Mouse (Mus musculus): ENCODE data around the gene Tmco5. TPM values are rescaled to one million over a fixed set of nuclear protein-coding genes. Genes with fewer than 3 reads are reported as not detected.
"Not testable (repeated sequence)": the region's sequence is repeated elsewhere in the genome, so short reads cannot be mapped to it uniquely, and the experiment has no call there.

Tmco5 gene
- polyA plus RNA-seq, 1 experiment from 2014 or later = not detected

DNA sequence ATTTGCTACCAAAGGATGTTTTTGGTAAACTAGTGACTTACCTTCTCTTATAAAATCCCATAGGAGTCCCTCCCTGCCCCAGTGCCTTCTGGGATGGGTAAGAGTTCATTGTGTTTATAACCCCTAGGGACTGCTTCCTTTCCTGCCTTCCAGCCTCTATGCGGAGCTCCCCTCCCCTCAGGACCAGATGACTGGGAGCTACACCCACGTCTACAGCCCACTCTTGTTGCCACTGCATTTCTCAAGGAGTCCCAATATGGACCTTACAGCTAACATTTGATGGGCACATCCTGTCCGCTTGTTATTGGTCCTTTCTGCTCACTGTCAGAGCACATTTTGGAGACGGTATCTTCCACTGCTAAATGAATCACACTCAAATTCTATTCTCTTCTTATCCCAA is 36.1 kb downstream of the Tmco5 start:
- no peak overlapping the region for H3K4me3 ChIP-seq (ENCODE audit: low read length)
- H3K36me3 ChIP-seq (ENCODE audit: control insufficient read depth, insufficient read depth, low read length) = no peaks in the 10 kb centered on the region
- no peaks in the 10 kb centered on the region for H3K9me3 ChIP-seq (ENCODE audit: control insufficient read depth, low read length)
- 72% methylated on average over 4 of the region's 4 CpGs for WGBS
- H3K27me3 ChIP-seq (ENCODE audit: control insufficient read depth, insufficient read depth, low read length) = no peaks in the 10 kb centered on the region
- no peak overlapping the region for H3K27ac ChIP-seq (ENCODE audit: low read depth, low read length)
- H3K4me1 ChIP-seq (ENCODE audit: control insufficient read depth, insufficient read depth, low read length) = no peaks in the 10 kb centered on the region
- no peak overlapping the region for H3K9ac ChIP-seq (ENCODE audit: low read depth, low read length)
- no peak for ATAC-seq (ENCODE audit: low FRiP score, low TSS enrichment)
- H3K4me2 ChIP-seq (replicated peaks; ENCODE audit: low read depth, low read length) = no peak overlapping the region

DNA sequence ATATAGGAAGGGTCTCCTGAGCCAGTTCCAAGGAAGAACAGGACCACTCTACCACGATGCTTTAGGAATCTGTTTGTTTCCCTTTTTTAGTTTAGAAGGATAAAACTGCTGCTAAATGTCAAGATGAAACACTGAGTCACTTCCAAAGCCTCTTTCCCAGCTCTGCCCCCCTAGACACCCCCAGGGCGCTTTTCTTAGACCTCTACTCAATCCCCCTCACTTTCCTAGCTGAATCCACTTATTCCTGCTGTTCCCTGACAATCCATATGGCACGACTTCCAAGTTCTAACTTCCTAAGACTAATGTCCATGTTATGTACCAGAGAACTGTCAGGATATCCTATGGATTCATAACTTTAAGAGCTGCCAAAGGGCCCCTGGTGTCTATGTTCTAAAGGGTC is 40.1 kb downstream of the Tmco5 start:
- Histone ChIP-seq H3K4me3 (ENCODE audit: low read length) (no peak overlapping the region), H3K9me3 (ENCODE audit: control insufficient read depth, low read length) (peaks cover 3% of the 10 kb centered on the region; the same call in 1 of the 2 replicates), H3K27me3 (ENCODE audit: control insufficient read depth, insufficient read depth, low read length) (no peaks in the 10 kb centered on the region), H3K9ac (ENCODE audit: low read depth, low read length) (no peak overlapping the region), H3K36me3 (ENCODE audit: control insufficient read depth, insufficient read depth, low read length) (no peaks in the 10 kb centered on the region), H3K4me1 (ENCODE audit: control insufficient read depth, insufficient read depth, low read length) (no peaks in the 10 kb centered on the region), H3K4me2 (replicated peaks; ENCODE audit: low read depth, low read length) (no peak overlapping the region), H3K27ac (ENCODE audit: low read depth, low read length) (no peak overlapping the region)
- no peak for ATAC-seq (ENCODE audit: low FRiP score, low TSS enrichment)
- 80% methylated on average over 3 of the region's 3 CpGs for WGBS

DNA sequence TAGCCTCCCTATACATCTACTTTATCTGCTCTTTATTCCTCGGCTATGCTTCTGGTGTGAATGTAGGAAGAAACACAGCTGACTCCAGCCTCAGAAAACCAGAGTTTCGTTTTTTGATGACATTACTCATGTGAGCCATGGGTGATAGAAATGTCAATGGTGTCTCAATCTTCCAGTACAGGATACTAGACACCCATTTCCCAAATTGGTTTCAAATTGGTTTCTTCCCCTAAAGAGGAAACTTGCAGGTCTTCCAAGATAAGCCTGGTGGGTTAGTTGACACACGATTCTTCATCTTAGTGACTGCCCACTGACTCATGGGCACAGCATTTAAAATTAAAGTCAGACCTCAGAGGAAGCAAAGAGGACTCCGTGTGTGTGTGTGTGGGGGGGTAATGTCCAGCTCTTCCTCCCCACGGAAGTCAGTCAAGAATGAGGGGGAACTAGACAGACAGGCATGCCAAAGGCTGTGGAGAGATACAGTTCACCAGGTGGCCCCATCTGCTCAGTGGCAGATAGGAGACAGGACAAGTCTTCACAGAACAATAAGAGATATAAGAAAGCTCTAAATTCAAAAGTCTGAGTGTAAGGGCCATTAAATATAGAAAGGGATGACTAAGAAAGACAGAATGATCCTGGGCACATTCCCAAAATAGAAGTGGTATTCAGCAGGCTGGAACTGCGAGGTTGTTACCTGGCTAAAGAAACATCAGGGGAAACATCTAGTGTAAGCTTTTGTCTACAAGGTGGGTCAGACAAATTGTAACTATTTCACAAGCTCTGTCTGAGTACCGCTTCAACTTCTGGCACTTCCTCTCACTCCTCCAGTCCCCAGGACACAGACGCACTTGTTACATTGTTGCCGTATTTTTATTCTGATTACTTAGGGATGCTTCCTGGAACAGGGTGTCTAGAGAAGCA is 44.3 kb downstream of the Tmco5 start:
- Histone ChIP-seq H3K9ac (ENCODE audit: low read depth, low read length) (no peak overlapping the region), H3K27me3 (ENCODE audit: control insufficient read depth, insufficient read depth, low read length) (no peaks in the 10 kb centered on the region), H3K4me3 (ENCODE audit: low read length) (no peak overlapping the region), H3K4me1 (ENCODE audit: control insufficient read depth, insufficient read depth, low read length) (no peaks in the 10 kb centered on the region), H3K27ac (ENCODE audit: low read depth, low read length) (no peak overlapping the region), H3K36me3 (ENCODE audit: control insufficient read depth, insufficient read depth, low read length) (no peaks in the 10 kb centered on the region), H3K9me3 (ENCODE audit: control insufficient read depth, low read length) (peaks cover 3% of the 10 kb centered on the region; the same call in 1 of the 2 replicates), H3K4me2 (replicated peaks; ENCODE audit: low read depth, low read length) (no peak overlapping the region)
- no peak for ATAC-seq (ENCODE audit: low FRiP score, low TSS enrichment)
- 68% methylated on average over 9 of the region's 9 CpGs for WGBS

DNA sequence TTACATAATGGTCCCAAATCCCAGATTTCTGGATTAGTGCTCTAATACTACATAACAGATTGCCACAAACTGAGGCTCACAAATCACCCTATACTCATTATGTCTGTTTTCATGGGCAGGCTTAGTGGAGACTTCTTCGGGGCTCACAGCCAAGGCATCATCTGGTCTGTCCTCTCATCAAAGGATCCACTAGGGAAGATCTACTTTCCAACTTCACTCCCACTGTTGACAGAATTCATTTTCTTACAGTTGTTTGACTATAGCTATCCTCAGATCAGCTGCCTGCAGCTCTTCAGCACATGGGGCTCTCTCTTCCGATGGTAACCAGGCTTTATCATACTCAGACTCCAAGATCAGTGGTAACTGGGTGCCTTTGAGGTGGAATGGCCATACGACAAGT is 45.2 kb downstream of the Tmco5 start:
- H3K4me3 ChIP-seq (ENCODE audit: low read length) = no peak overlapping the region

DNA sequence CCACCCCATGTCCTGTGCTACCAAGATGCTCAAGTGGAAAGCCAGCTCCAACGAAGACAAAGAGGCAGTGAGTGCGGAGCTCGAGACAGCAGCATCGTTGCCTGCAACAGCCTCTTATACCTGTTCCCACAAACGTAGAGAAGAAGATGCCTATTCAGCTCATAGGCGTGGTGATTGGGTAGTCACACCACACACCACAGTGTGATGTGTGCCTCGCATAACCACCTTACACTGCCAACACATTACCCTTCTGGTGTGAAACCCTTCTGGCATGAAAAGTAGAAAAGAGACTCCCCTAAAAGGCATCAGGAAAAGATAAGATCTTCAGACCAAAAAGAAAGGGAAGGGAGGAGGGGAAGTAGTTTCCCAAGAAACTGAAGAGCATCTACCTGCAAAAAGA is 45.8 kb downstream of the Tmco5 start:
- no peak overlapping the region for H3K4me2 ChIP-seq (replicated peaks; ENCODE audit: low read depth, low read length)
- H3K4me1 ChIP-seq (ENCODE audit: control insufficient read depth, insufficient read depth, low read length) = no peaks in the 10 kb centered on the region
- no peak for ATAC-seq (ENCODE audit: low FRiP score, low TSS enrichment)
- H3K4me3 ChIP-seq (ENCODE audit: low read length) = no peak overlapping the region
- WGBS = 85% methylated on average over 7 of the region's 7 CpGs
- peaks cover 3% of the 10 kb centered on the region; the same call in 1 of the 2 replicates for H3K9me3 ChIP-seq (ENCODE audit: control insufficient read depth, low read length)
- H3K36me3 ChIP-seq (ENCODE audit: control insufficient read depth, insufficient read depth, low read length) = no peaks in the 10 kb centered on the region
- H3K27ac ChIP-seq (ENCODE audit: low read depth, low read length) = no peak overlapping the region
- H3K27me3 ChIP-seq (ENCODE audit: control insufficient read depth, insufficient read depth, low read length) = no peaks in the 10 kb centered on the region
- no peak overlapping the region for H3K9ac ChIP-seq (ENCODE audit: low read depth, low read length)

More for the DNA sequence above, 45.2 kb downstream of the Tmco5 start:
- ATAC-seq (ENCODE audit: low FRiP score, low TSS enrichment) = no peak
- no peaks in the 10 kb centered on the region for H3K27me3 ChIP-seq (ENCODE audit: control insufficient read depth, insufficient read depth, low read length)
- no peak overlapping the region for H3K9ac ChIP-seq (ENCODE audit: low read depth, low read length)
- 88% methylated on average over 3 of the region's 3 CpGs for WGBS
- H3K4me2 ChIP-seq (replicated peaks; ENCODE audit: low read depth, low read length) = no peak overlapping the region
- peaks cover 3% of the 10 kb centered on the region; the same call in 1 of the 2 replicates for H3K9me3 ChIP-seq (ENCODE audit: control insufficient read depth, low read length)
- no peaks in the 10 kb centered on the region for H3K36me3 ChIP-seq (ENCODE audit: control insufficient read depth, insufficient read depth, low read length)
- H3K4me1 ChIP-seq (ENCODE audit: control insufficient read depth, insufficient read depth, low read length) = no peaks in the 10 kb centered on the region
- no peak overlapping the region for H3K27ac ChIP-seq (ENCODE audit: low read depth, low read length)

DNA sequence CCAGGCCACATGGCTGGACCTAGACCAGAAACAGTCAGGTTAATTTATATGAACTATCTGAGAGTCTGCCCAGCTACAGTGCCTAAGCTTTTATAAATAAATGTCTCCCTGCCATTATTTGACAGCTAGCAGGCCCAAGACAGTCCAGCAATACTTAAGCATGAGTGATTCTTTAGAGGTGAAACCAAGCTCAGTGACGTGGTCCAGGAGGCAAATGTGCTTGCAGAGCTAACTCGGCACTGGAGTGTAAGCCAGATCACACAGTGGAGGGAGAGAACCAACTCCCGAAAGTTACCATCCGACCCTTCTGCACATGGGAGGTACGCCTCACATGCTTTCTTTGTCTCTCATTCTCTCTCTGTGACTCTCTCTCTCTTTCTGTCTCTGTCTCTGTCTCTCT is 46.7 kb downstream of the Tmco5 start:
- 65% methylated on average over 5 of the region's 5 CpGs for WGBS
- H3K4me2 ChIP-seq (replicated peaks; ENCODE audit: low read depth, low read length) = no peak overlapping the region
- no peaks in the 10 kb centered on the region for H3K4me1 ChIP-seq (ENCODE audit: control insufficient read depth, insufficient read depth, low read length)
- H3K27ac ChIP-seq (ENCODE audit: low read depth, low read length) = no peak overlapping the region
- no peak overlapping the region for H3K4me3 ChIP-seq (ENCODE audit: low read length)
- H3K36me3 ChIP-seq (ENCODE audit: control insufficient read depth, insufficient read depth, low read length) = no peaks in the 10 kb centered on the region
- H3K9me3 ChIP-seq (ENCODE audit: control insufficient read depth, low read length) = peaks cover 3% of the 10 kb centered on the region; the same call in 1 of the 2 replicates
- ATAC-seq (ENCODE audit: low FRiP score, low TSS enrichment) = no peak
- no peak overlapping the region for H3K9ac ChIP-seq (ENCODE audit: low read depth, low read length)
- no peaks in the 10 kb centered on the region for H3K27me3 ChIP-seq (ENCODE audit: control insufficient read depth, insufficient read depth, low read length)

DNA sequence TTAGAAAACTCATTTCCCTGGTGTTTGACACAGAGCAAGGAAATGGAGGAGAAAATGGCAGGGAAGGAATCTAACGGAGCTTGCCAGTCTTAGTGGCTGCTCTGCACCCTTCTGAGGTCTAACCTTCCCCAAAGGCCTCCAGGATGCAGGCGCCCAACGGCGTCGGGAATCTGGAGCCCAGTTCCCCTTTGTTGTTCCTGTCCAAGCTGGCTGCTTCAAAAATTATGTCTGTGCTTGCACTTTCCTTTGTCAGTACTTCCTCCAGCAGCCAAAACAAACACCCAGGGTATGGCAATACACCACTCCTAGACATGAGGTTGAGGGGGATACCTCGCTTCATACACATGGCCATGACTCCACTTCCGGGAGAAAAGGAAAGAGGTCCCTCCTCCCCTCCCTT is 53.7 kb downstream of the Tmco5 start:
- WGBS = 63% methylated on average over 7 of the region's 7 CpGs
- no peaks in the 10 kb centered on the region for H3K36me3 ChIP-seq (ENCODE audit: control insufficient read depth, insufficient read depth, low read length)
- no peak for ATAC-seq (ENCODE audit: low FRiP score, low TSS enrichment)

DNA sequence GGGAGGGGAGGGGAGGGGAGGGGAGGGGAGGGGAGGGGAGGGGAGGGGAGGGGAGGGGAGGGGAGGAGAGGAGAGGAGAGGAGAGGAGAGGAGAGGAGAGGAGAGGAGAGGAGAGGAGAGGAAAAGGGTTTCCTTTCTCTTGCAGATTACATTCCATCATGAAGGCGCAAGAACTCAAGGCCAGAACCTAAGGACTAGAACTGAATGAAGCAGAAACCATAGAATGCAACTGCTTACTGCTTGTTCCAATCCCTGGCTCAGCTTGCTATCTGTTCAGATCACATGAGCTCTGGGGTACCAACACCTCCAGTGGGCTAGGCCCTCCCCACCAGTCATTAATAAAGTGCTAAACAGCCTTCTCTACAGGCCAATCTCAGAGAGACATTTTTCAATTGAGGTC is 55.7 kb downstream of the Tmco5 start:
- 92% methylated on average over 1 of the region's 1 CpGs for WGBS
- H3K27ac ChIP-seq (ENCODE audit: low read depth, low read length); ATAC-seq (ENCODE audit: low FRiP score, low TSS enrichment); H3K27me3 ChIP-seq (ENCODE audit: control insufficient read depth, insufficient read depth, low read length); H3K36me3 ChIP-seq (ENCODE audit: control insufficient read depth, insufficient read depth, low read length); H3K4me2 ChIP-seq (replicated peaks; ENCODE audit: low read depth, low read length); H3K4me1 ChIP-seq (ENCODE audit: control insufficient read depth, insufficient read depth, low read length); H3K9ac ChIP-seq (ENCODE audit: low read depth, low read length); H3K4me3 ChIP-seq (ENCODE audit: low read length); H3K9me3 ChIP-seq (ENCODE audit: control insufficient read depth, low read length): not testable (repeated sequence)

More for the DNA sequence above, 53.7 kb downstream of the Tmco5 start:
- Histone ChIP-seq H3K4me3 (ENCODE audit: low read length) (no peak overlapping the region), H3K4me1 (ENCODE audit: control insufficient read depth, insufficient read depth, low read length) (peaks cover 10% of the 10 kb centered on the region; the same call in 1 of the 2 replicates), H3K27ac (ENCODE audit: low read depth, low read length) (no peak overlapping the region), H3K9me3 (ENCODE audit: control insufficient read depth, low read length) (no peaks in the 10 kb centered on the region), H3K4me2 (replicated peaks; ENCODE audit: low read depth, low read length) (no peak overlapping the region), H3K27me3 (ENCODE audit: control insufficient read depth, insufficient read depth, low read length) (no peaks in the 10 kb centered on the region), H3K9ac (ENCODE audit: low read depth, low read length) (no peak overlapping the region)

DNA sequence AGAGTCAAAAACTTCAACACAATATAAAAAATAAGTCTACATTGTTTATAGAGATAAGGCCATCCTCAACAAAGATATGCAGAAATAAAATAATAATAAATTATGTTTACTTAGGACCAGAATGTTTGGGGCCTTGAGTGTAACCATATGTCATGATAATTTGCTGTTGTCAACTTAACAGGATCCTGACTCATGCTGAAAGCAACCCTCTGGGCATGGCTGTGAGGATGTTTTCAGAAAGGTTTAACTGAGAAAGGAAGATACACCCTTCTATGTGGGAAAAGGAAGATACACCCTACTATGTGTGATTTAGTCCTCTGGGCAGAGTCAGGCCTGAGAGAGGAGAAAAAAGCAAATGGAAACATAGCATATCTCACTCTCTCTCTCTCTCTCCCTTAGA is 56.3 kb downstream of the Tmco5 start:
- Histone ChIP-seq H3K27me3 (ENCODE audit: control insufficient read depth, insufficient read depth, low read length) (no peaks in the 10 kb centered on the region), H3K36me3 (ENCODE audit: control insufficient read depth, insufficient read depth, low read length) (no peaks in the 10 kb centered on the region), H3K9ac (ENCODE audit: low read depth, low read length) (no peak overlapping the region), H3K4me3 (ENCODE audit: low read length) (no peak overlapping the region), H3K27ac (ENCODE audit: low read depth, low read length) (no peak overlapping the region), H3K9me3 (ENCODE audit: control insufficient read depth, low read length) (no peaks in the 10 kb centered on the region), H3K4me2 (replicated peaks; ENCODE audit: low read depth, low read length) (no peak overlapping the region), H3K4me1 (ENCODE audit: control insufficient read depth, insufficient read depth, low read length) (peaks cover 10% of the 10 kb centered on the region; the same call in 1 of the 2 replicates)
- ATAC-seq (ENCODE audit: low FRiP score, low TSS enrichment) = no peak
